Mouse (Mus musculus): ENCODE data around the gene C1qtnf4.

DNA sequence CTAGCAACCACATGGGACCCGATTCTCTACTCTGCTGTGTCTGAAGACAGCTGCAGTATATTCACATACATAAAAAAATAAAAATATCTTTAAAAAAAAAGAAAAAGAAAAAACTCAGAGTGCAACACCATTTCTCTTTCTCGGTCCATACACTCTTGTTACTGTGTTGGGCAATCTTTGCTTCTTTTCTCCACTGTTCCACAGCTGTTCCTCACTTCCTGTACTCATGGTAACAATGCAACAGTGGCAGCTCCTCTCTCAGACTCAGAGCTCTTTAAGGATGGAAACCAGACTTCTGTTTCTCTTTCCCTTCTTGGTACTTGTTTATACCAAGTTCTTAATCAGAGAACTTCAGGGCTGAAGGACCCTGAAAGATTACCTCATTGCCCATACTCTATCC, 17.7 kb downstream of the C1qtnf4 start:
- TF ChIP-seq POLR2A (IDR thresholded peaks at IDR 0.05; ENCODE audit: borderline replicate concordance, low read depth, low read length) (no peak), CTCF (IDR thresholded peaks at IDR 0.05; ENCODE audit: low read depth, low read length) (no peak)

All from bone marrow macrophage, adult 2 months (primary cell).